Mouse (Mus musculus) CH12.LX (cell line): Measurements from ENCODE around the gene Kcnip4. TPM values are rescaled to one million over a fixed set of nuclear protein-coding genes. Genes with fewer than 3 reads are reported as not detected.

Experiments used
- DNase-seq: peaks from one replicate; pipeline ENCODE4 v3.0.0-alpha.2; 2013; ENCODE audit errors: extremely low read depth
- H3K27ac ChIP-seq: 2 replicates; pipeline ENCODE4 v1.5.1; 2012; ENCODE audit warnings: low read depth, mild to moderate bottlenecking, control low read depth, moderate library complexity; ENCODE audit not compliant: insufficient read depth
- H3K27me3 ChIP-seq: replicated peaks from 2 replicates; pipeline ENCODE3; 2012; ENCODE audit warnings: inconsistent platforms
- H3K36me3 ChIP-seq, 2 experiments: replicated peaks in 1 of 2; 2 replicates each; pipeline versions ENCODE3 to v1.6.1; 2012; ENCODE audit warnings: inconsistent platforms in 1 of 2, low read length in 1 of 2, mild to moderate bottlenecking in 1 of 2, mixed read lengths in 1 of 2, moderate library complexity in 1 of 2; ENCODE audit not compliant: control insufficient read depth in 1 of 2, insufficient read depth in 1 of 2
- H3K4me1 ChIP-seq, 2 experiments: 2 replicates each; pipeline ENCODE4 v1.6.1; 2012; ENCODE audit warnings: inconsistent platforms in 1 of 2, moderate library complexity in 1 of 2; ENCODE audit not compliant: insufficient read depth in 2 of 2, control insufficient read depth in 1 of 2
- H3K4me2 ChIP-seq: 2 replicates; pipeline ENCODE4 v1.6.1; 2012; ENCODE audit warnings: low read depth, mild to moderate bottlenecking, control low read depth; ENCODE audit not compliant: poor library complexity, insufficient read depth, severe bottlenecking
- H3K4me3 ChIP-seq, 3 experiments: fragments of 150-350 bp in 1 of 3; sonication (generic) in 1 of 3; replicated peaks in 1 of 3; 2 replicates each; pipeline versions ENCODE3 to v1.5.1; 2011 to 2012; ENCODE audit warnings: low read depth in 2 of 3, low read length in 2 of 3, mild to moderate bottlenecking in 2 of 3, moderate library complexity in 2 of 3, control low read depth in 1 of 3, improper control_type of control experiment in 1 of 3, inconsistent platforms in 1 of 3, mixed read lengths in 1 of 3; ENCODE audit not compliant: poor library complexity in 1 of 3
- H3K79me2 ChIP-seq: replicated peaks from 2 replicates; pipeline ENCODE4 v1.6.1; 2012; ENCODE audit warnings: mild to moderate bottlenecking, moderate library complexity; ENCODE audit not compliant: control insufficient read depth, poor library complexity, insufficient read depth, severe bottlenecking; ENCODE audit errors: extremely low read depth
- H3K9ac ChIP-seq: 2 replicates; pipeline ENCODE4 v1.6.1; 2012; ENCODE audit warnings: low read depth, mild to moderate bottlenecking, control low read depth, moderate library complexity; ENCODE audit not compliant: insufficient read depth
- H3K9me3 ChIP-seq: replicated peaks from 2 replicates; pipeline ENCODE3; 2012; ENCODE audit warnings: low read length, inconsistent platforms, mixed read lengths
- CHD2 ChIP-seq: IDR thresholded peaks from 2 replicates; pipeline ENCODE4 v1.6.1; 2011; ENCODE audit warnings: low read length, improper control_type of control experiment
- CTCF ChIP-seq, 2 experiments: IDR thresholded peaks in 1 of 2; conservative IDR thresholded peaks in 1 of 2; 2 replicates each; pipeline ENCODE4 v1.5.1; 2011 to 2012; ENCODE audit warnings: low read depth in 2 of 2, low read length in 2 of 2, improper control_type of control experiment in 1 of 2, inconsistent platforms in 1 of 2, mild to moderate bottlenecking in 1 of 2, moderate library complexity in 1 of 2
- E2F4 ChIP-seq: IDR thresholded peaks from 2 replicates; pipeline ENCODE4 v1.6.1; 2011; ENCODE audit warnings: low read depth, low read length, improper control_type of control experiment; ENCODE audit not compliant: insufficient replicate concordance
- ELF1 ChIP-seq: IDR thresholded peaks from 2 replicates; pipeline ENCODE4 v1.6.1; 2014; ENCODE audit warnings: low read depth, mild to moderate bottlenecking, inconsistent platforms, low read length, improper control_type of control experiment
- EP300 ChIP-seq: IDR thresholded peaks from 2 replicates; pipeline ENCODE4 v1.6.1; 2011; ENCODE audit warnings: low read length, improper control_type of control experiment
- ETS1 ChIP-seq: conservative IDR thresholded peaks from 2 replicates; pipeline ENCODE4 v1.6.1; 2012; ENCODE audit warnings: low read depth, mild to moderate bottlenecking, inconsistent platforms, low read length, improper control_type of control experiment, moderate library complexity
- GABPA ChIP-seq: IDR thresholded peaks from 2 replicates; pipeline ENCODE4 v1.6.1; 2012; ENCODE audit warnings: low read depth, low read length, improper control_type of control experiment, inconsistent platforms; ENCODE audit not compliant: insufficient replicate concordance
- HCFC1 ChIP-seq: IDR thresholded peaks from 2 replicates; pipeline ENCODE4 v1.6.1; 2012; ENCODE audit warnings: low read depth, mild to moderate bottlenecking, inconsistent platforms, low read length, improper control_type of control experiment
- IRF4 ChIP-seq: IDR thresholded peaks from 2 replicates; pipeline ENCODE4 v1.6.1; 2014; ENCODE audit warnings: low read depth, mild to moderate bottlenecking, inconsistent platforms, low read length, improper control_type of control experiment
- JUN ChIP-seq: IDR thresholded peaks from 2 replicates; pipeline ENCODE4 v1.6.1; 2011; ENCODE audit warnings: low read depth, mild to moderate bottlenecking, low read length, improper control_type of control experiment, moderate library complexity; ENCODE audit not compliant: insufficient read depth
- JUND ChIP-seq: conservative IDR thresholded peaks from 2 replicates; pipeline ENCODE4 v1.6.1; 2011; ENCODE audit warnings: low read depth, low read length, improper control_type of control experiment
- MAX ChIP-seq: IDR thresholded peaks from 2 replicates; pipeline ENCODE4 v1.6.1; 2011; ENCODE audit warnings: low read length, improper control_type of control experiment
- MAZ ChIP-seq: IDR thresholded peaks from 2 replicates; pipeline ENCODE4 v1.6.1; 2012; ENCODE audit warnings: low read depth, mild to moderate bottlenecking, inconsistent platforms, low read length, improper control_type of control experiment, moderate library complexity
- MXI1 ChIP-seq: IDR thresholded peaks from 2 replicates; pipeline ENCODE4 v1.6.1; 2011; ENCODE audit warnings: mild to moderate bottlenecking, low read depth, low read length, improper control_type of control experiment
- MYC ChIP-seq: IDR thresholded peaks from 2 replicates; pipeline ENCODE4 v1.6.1; 2011; ENCODE audit warnings: low read depth, mild to moderate bottlenecking, improper control_type of control experiment, low read length
- NRF1 ChIP-seq: IDR thresholded peaks from 2 replicates; pipeline ENCODE4 v1.6.1; 2014; ENCODE audit warnings: low read depth, mild to moderate bottlenecking, inconsistent platforms, low read length, improper control_type of control experiment, moderate library complexity
- PAX5 ChIP-seq: IDR thresholded peaks from 2 replicates; pipeline ENCODE4 v1.6.1; 2012; ENCODE audit warnings: low read length, inconsistent platforms, mixed read lengths
- POLR2A ChIP-seq: IDR thresholded peaks from 2 replicates; pipeline ENCODE4 v1.6.1; 2011; ENCODE audit warnings: low read depth, mild to moderate bottlenecking, improper control_type of control experiment, low read length
- POLR2AphosphoS2 ChIP-seq: IDR thresholded peaks from 2 replicates; pipeline ENCODE4 v1.6.1; 2011; ENCODE audit warnings: low read depth, low read length, improper control_type of control experiment
- RCOR1 ChIP-seq: conservative IDR thresholded peaks from 2 replicates; pipeline ENCODE4 v1.6.1; 2012; ENCODE audit warnings: low read depth, mild to moderate bottlenecking, inconsistent platforms, low read length, improper control_type of control experiment
- USF2 ChIP-seq: conservative IDR thresholded peaks from 2 replicates; pipeline ENCODE4 v1.6.1; 2011; ENCODE audit warnings: low read depth, low read length, improper control_type of control experiment
- ZKSCAN1 ChIP-seq: IDR thresholded peaks from 2 replicates; pipeline ENCODE4 v1.6.1; 2012; ENCODE audit warnings: low read depth, inconsistent platforms, low read length, improper control_type of control experiment, borderline replicate concordance
- ZNF384 ChIP-seq: IDR thresholded peaks from 2 replicates; pipeline ENCODE4 v1.6.1; 2012; ENCODE audit warnings: low read depth, low read length, improper control_type of control experiment, inconsistent platforms
- dilution Hi-C: fragments of 300-500 bp; cut with MboI; formaldehyde crosslinking; loops from 2 replicates; pipeline ENCODE4 v1.14.3; 2020; ENCODE audit warnings: low sequenced_read_pairs; ENCODE audit not compliant: extremely low pct_unique_long_range_greater_than_20kb, extremely low pct_ligation_motif_present
- in situ Hi-C: fragments of 300-500 bp; cut with MboI; formaldehyde crosslinking; loops from 3 replicates; pipeline ENCODE4 v1.14.3; 2019; ENCODE audit warnings: low sequenced_read_pairs, low pct_ligation_motif_present, low pct_unique_long_range_greater_than_20kb, mixed read lengths
- polyA plus RNA-seq: library from polyadenylated mRNA; unstranded; fragments of >175 nt; gene quantifications from 2 replicates; pipeline ENCODE4 v1.2.1, GENCODE M21; 2012; ENCODE audit warnings: low read depth; ENCODE audit not compliant: insufficient read length
- total RNA-seq, 2 experiments: library from RNA; depleted of rRNA; stranded (reverse); fragments of 300-350 nt in 1 of 2; fragments of >200 nt in 1 of 2; gene quantifications; 2 replicates each; pipeline ENCODE4 v1.2.3; 2012 to 2014

Gene Kcnip4
- total and polyA plus RNA-seq, 3 experiments, result 0.80 TPM; not detected in 2

GRCm38 (mm10) chr5:49201164-49201756 is 323.4 kb downstream of the Kcnip4 start:
- Histone ChIP-seq H3K79me2 (no peaks in the 10 kb centered on the region), H3K4me2 (no peak overlapping the region), H3K36me3 (no peaks in the 10 kb centered on the region), H3K9me3 (peaks cover 26% of the 10 kb centered on the region), H3K4me1 (no peaks in the 10 kb centered on the region), H3K27me3 (no peaks in the 10 kb centered on the region), H3K27ac (no peak overlapping the region), H3K9ac (no peak overlapping the region), H3K4me3 (no peak overlapping the region)
- in situ Hi-C loops, result no loop called here
- TF ChIP-seq ZKSCAN1, result no peak
- no peak for TF ChIP-seq ETS1
- TF ChIP-seq NRF1, result no peak
- no peak for TF ChIP-seq USF2
- TF ChIP-seq HCFC1, result no peak
- no peak for TF ChIP-seq EP300
- no peak for TF ChIP-seq CTCF (conservative IDR thresholded peaks at IDR 0.05 in 1 of 2, IDR thresholded peaks at IDR 0.05 in 1 of 2; ENCODE audit: low read depth in 2 of 2, low read length in 2 of 2)
- TF ChIP-seq MYC, result no peak
- no peak for TF ChIP-seq JUN
- no peak for TF ChIP-seq GABPA
- no peak for TF ChIP-seq CHD2
- TF ChIP-seq PAX5, result no peak
- TF ChIP-seq POLR2AphosphoS2, result no peak
- no peak for TF ChIP-seq MAX
- TF ChIP-seq RCOR1, result no peak
- no peak for TF ChIP-seq POLR2A
- no peak for DNase-seq
- dilution Hi-C loops, result no loop called here

- Histone ChIP-seq H3K4me2 (no peak overlapping the region), H3K27ac (no peak overlapping the region), H3K27me3 (no peaks in the 10 kb centered on the region), H3K9me3 (peaks cover 10% of the 10 kb centered on the region), H3K9ac (no peak overlapping the region), H3K36me3 (no peaks in the 10 kb centered on the region), H3K4me1 (no peaks in the 10 kb centered on the region), H3K4me3 (no peak overlapping the region), H3K79me2 (no peaks in the 10 kb centered on the region)
- dilution Hi-C loops, result no loop called here
- DNase-seq, result no peak
- in situ Hi-C loops, result no loop called here
- no peak for TF ChIP-seq USF2
- no peak for TF ChIP-seq ELF1
- no peak for TF ChIP-seq HCFC1
- no peak for TF ChIP-seq POLR2AphosphoS2
- no peak for TF ChIP-seq ZNF384
- TF ChIP-seq MAZ, result no peak
- TF ChIP-seq JUND, result no peak
- no peak for TF ChIP-seq E2F4
- TF ChIP-seq MXI1, result no peak
- TF ChIP-seq MAX, result no peak
- no peak for TF ChIP-seq CHD2
- no peak for TF ChIP-seq IRF4
- TF ChIP-seq, all 38 proteins: peak for 0
These were observed 336.5 kb downstream of the Kcnip4 start for GRCm38 (mm10) chr5:49188236-49188635.
